Mouse (Mus musculus): ENCODE data around the gene Snx9.

DNA sequence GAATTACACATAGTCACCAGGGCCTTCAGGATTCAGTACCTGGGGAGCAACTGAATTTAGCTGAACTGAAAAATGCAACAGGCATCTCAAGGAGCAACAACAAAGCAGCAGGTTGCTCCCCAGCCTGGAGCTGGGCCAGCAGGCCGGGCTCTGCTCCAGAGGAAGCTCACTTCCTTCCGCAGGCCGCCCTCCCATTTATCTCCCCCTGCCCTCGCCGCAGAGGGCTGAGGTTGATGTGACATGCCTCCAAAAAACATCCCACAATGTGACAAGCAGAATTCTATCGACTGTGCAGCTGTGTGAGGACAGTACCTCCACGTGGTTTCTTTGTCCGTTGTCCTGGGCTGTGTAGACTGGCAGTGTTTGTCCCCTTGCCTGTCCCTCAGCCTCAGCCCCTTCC is 44.3 kb downstream of the Snx9 start:
- TF ChIP-seq CTCF (IDR thresholded peaks at IDR 0.05; ENCODE audit: borderline replicate concordance, insufficient read depth, low read length) (no peak), POLR2A (IDR thresholded peaks at IDR 0.05; ENCODE audit: low read depth, low read length) (no peak)

Data from embryonic fibroblast, embryonic 13.5 days (primary cell).